Mouse (Mus musculus) left cerebral cortex, postnatal 4 days (tissue): ENCODE results near the gene Hpcal1. TPM values are rescaled to one million over a fixed set of nuclear protein-coding genes. Genes with fewer than 3 reads are reported as not detected.

Experiments used
- DNase-seq: peaks from one replicate; pipeline ENCODE4 v3.0.0-alpha.2; 2022
- intact Hi-C: fragments of 180-260 bp; cut with DNase I; formaldehyde crosslinking; loops from one replicate; pipeline ENCODE4 v1.15.1; 2025
- total RNA-seq, 2 experiments: library from RNA; stranded (reverse); gene quantifications; 2 replicates each; pipeline ENCODE4 v1.2.3; 2021

The Hpcal1 gene
- 10 to 100 TPM; 28.7 to 49.3 TPM for total RNA-seq

- intact Hi-C loops = no loop called here
Observed at GRCm38 (mm10) chr12:17690564-17691281, at the start of gene Hpcal1. TSS of gene Hpcal1 (plus strand) at chr12:17690856.

GRCm38 (mm10) chr12:17641269-17641668 lies 49.4 kb upstream of the Hpcal1 start:
- DNase-seq = no peak
- intact Hi-C loops = no loop called here

More at GRCm38 (mm10) chr12:17690564-17691281, at the start of gene Hpcal1:
- DNase-seq = peak; percentile 96

DNA sequence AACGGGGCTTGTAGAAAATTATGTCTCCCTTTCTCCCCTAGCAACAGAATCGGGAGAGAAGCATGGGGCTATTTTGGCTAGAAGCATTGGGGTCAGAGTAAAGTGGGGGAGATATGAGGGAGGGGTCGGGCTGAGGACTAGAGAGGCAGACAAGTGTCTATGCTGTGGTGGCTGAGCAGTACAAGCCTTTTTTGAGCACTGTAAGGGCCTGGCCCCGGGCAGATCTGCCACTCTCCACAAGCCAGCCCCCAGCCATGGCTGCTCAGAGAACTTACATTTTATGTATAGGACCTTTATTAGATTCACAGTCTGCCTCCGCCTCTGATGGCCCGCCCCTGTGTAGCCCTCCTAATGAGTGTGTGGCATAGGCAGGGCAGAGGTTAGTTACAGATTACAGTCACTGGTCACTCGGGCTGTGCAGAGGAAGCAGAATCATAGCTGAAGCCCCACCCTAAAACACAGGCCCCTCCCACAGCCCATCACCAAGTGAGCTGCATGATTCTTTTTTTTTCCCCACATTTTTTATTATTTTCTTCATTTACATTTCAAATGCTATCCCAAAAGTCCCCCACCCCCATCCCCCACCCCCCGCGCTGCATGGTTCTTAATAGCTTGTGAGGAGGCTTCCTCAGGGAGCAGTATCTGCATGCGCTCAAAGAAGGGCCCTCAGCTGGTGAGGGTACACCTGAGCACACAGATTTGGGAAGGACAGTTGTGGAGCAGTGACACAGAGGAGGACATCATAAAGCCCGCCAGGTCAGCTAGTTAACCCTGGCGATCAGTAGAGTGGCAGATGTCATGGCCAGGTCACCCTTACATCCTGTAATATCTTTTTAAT lies 46.1 kb upstream of the Hpcal1 start:
- intact Hi-C loops = no loop called here
- no peak for DNase-seq

GRCm38 (mm10) chr12:17646457-17646856 lies 44.2 kb upstream of the Hpcal1 start:
- no peak for DNase-seq
- intact Hi-C loops = no loop called here

GRCm38 (mm10) chr12:17651223-17652095 lies 39.2 kb upstream of the Hpcal1 start:
- intact Hi-C loops = no loop called here
- peak; percentile 51 for DNase-seq

GRCm38 (mm10) chr12:17652216-17653050 lies 38.2 kb upstream of the Hpcal1 start:
- DNase-seq = peak; percentile 49
- intact Hi-C loops = no loop called here

DNA sequence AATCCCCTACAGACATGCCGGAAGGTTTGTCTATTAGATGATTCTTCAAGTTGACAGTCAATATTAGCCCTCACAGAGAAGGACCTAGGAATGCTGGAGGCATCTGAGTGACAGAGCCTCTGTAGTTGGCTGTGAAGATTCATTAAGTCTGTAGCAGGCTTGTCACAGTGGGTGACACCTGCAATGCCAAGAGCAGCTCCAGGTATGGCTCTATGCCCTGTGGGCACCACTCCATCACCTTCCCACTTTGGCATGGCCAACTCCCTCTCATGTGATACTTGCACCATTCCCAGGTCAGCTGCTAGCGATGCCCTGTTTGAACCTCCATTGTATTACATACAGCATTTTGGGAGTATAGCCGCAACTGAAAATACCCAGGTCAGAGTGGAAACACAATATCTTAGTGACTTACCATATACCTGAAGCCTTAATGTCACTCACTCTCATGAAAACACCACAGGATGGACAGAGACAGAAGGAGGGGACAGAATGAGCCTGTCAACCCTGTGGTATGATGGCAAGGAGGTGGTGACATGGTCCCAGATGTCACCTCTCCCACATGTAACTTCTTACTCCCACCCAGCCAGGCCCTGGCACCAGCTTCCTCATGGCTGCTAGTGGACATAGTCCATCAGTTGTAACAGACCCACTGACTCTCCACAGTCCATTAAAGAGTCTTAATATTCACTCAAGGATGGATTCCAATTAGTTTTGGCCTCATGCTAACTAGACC lies 37.4 kb upstream of the Hpcal1 start:
- DNase-seq = peak; percentile 73
- intact Hi-C loops = no loop called here

- no peak for DNase-seq
- intact Hi-C loops = no loop called here
Observed at GRCm38 (mm10) chr12:17657561-17658195, 33.0 kb upstream of the Hpcal1 start.

GRCm38 (mm10) chr12:17658521-17658920 lies 32.1 kb upstream of the Hpcal1 start:
- DNase-seq = no peak
- intact Hi-C loops = no loop called here

GRCm38 (mm10) chr12:17661483-17661920 lies 29.2 kb upstream of the Hpcal1 start:
- DNase-seq = peak; percentile 69
- intact Hi-C loops = no loop called here

DNA sequence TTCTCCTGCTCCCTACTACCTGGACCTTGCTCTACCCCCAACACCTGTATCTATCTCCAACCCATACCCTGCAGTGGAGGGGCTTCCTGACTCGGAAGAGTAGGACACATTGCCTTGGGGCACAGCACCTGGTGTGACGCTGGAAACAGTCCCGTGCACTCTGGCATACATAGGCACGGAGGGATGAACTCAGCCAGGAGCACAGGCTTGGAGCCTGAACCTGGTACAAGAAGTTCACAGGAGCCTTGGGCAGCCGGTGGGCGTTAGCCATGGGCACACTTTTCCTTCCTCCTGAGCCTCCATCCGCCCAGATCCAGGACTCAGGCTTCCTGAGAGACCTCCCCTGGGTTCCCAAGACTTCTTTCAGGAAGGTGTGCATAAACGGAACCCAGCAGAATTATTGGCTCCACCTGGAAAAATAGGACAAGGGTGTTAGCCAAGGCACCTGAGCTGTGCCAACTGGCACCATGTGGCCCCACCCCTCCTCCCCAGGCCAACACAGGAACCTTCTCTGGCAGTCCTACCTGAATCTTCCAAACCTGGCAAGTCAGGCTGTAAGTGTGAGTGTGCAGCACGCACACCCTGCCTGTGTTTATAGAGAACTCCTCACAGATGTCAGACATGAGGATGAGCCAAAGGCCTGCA lies 26.5 kb upstream of the Hpcal1 start:
- no peak for DNase-seq
- intact Hi-C loops = no loop called here

DNA sequence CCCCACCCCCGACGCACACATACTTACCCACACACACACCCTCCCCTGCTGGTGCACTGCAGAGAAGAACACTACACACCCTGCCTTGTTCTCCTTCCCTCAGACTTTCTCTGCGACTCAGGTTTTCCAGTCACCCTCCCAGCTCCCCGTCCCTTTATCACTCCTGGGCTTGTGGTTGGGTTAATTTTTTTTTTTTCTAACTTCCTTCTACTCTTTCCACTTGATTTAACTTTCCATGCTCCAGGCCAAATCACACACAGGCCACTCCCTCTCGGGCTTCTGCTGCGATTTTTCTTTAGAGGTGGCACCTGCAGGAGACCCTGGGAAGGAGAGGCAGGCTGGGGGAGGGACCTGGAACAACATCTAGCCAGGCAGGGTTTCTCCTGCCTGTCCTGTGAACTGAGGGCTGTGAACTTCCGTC lies 24.7 kb upstream of the Hpcal1 start:
- no peak for DNase-seq
- intact Hi-C loops = no loop called here

DNA sequence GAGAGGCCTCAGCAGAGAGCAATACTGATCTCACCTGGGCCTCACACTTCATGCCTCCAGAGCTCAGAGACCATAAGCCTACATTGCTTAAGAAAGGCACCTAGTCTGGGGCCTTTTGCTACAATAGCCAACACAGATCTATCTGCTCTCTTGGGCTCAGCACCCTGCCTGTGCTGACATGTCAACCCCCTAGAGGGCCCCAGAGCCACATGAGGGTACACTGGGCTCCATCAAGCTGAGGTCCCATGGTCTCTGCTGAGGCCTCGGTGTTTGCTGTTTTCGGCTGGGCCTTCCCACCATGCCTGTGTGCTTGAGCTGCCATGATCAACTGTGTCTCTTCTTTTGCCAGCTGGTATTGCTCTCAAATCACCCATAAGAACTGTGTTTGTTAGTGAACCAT lies 24.0 kb upstream of the Hpcal1 start:
- intact Hi-C loops = no loop called here
- no peak for DNase-seq

- intact Hi-C loops = no loop called here
Observed at GRCm38 (mm10) chr12:17673729-17674128, 16.9 kb upstream of the Hpcal1 start.

GRCm38 (mm10) chr12:17674182-17674812 lies 16.4 kb upstream of the Hpcal1 start:
- intact Hi-C loops = no loop called here

More at GRCm38 (mm10) chr12:17673729-17674128, 16.9 kb upstream of the Hpcal1 start:
- DNase-seq = no peak

GRCm38 (mm10) chr12:17677743-17678142 lies 12.9 kb upstream of the Hpcal1 start:
- intact Hi-C loops = no loop called here
- no peak for DNase-seq

More at GRCm38 (mm10) chr12:17674182-17674812, 16.4 kb upstream of the Hpcal1 start:
- DNase-seq = no peak

GRCm38 (mm10) chr12:17679571-17679970 lies 11.1 kb upstream of the Hpcal1 start:
- intact Hi-C loops = no loop called here
- DNase-seq = no peak

GRCm38 (mm10) chr12:17682161-17682560 lies 8.5 kb upstream of the Hpcal1 start:
- intact Hi-C loops = no loop called here
- no peak for DNase-seq
